Mouse (Mus musculus) left cerebral cortex, adult 9 months (tissue): ENCODE data around the gene Smc5.

Experiments
- DNase-seq, 2 experiments: peaks; one replicate each; pipeline ENCODE4 v3.0.0; 2022; ENCODE audit warnings: low spot score in 2 of 2

Gene Smc5

DNA sequence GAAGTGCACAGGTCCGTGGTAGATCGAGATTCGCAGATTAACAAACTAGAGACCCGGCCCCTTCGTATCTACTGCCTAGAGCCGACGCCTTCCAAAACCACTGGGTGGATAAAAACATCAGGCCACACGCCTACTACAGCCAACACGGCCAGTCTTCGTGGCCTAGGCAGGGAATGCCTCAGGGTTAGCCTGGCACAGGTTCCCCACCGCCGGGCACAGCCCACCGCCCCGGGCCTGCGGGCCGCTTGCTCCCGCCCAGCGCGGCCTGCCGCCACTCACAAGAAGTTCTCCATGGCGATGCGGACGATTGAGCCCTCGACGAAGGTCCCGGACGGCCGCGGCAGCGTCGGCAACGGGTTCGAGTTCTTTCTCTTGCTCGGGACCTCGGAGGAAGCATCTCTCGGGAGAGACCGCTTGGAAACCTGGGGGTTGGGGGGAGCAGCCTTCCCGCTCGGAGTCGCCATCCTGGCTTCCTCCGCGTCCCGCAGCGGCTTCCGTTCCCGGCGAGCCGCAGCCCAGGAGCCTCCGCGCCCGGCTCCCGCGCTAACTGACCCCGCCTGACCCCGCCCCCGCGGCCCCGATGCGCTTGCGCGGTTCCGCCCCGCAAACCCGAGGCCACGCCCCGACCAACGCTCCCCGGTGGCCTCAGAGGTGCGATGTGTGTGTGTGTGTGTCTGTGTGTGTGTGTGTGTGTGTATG lies at the start of gene Smc5:
TSS of gene Smc5 (minus strand) at position 543 of the 699 bp plus-strand sequence.
- peak; percentile 57 to 87 for DNase-seq

DNA sequence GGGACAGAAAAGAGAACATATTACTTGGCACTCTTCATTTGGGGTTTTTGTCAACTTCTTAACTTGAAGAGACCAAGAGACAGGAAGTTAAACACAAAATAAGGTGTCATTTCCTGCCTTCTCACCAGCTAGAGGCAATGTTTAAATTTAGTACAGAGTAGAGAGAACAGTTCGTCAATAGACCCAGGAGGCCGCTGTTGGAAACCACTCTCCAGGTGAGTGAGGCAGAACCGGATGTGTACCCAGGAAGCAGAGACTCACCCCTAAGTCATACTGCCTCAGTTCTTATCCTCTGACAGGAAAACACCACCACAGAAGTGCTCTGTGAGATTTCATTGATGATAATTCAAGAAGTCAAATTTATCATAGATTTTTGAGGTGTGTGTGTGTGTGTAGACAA lies 49.4 kb upstream of the Smc5 start:
- DNase-seq = no peak

DNA sequence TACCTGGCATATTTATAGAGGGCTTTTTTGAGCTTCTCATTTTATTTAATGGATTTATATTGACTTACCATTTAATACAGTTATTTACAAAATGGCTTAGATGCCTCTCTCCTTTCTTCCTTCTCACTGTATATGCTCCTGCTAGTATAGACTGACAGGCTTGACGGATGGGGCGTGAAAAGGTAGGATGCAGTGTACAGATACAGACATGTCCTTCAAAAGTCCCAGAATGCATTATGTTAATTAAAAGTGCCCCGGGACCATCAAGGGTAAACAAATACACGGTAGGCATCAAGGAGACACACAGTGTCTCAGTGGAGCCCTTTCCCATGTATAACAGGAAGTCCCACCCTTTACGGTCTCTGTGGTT lies 44.3 kb upstream of the Smc5 start:
- no peak for DNase-seq

DNA sequence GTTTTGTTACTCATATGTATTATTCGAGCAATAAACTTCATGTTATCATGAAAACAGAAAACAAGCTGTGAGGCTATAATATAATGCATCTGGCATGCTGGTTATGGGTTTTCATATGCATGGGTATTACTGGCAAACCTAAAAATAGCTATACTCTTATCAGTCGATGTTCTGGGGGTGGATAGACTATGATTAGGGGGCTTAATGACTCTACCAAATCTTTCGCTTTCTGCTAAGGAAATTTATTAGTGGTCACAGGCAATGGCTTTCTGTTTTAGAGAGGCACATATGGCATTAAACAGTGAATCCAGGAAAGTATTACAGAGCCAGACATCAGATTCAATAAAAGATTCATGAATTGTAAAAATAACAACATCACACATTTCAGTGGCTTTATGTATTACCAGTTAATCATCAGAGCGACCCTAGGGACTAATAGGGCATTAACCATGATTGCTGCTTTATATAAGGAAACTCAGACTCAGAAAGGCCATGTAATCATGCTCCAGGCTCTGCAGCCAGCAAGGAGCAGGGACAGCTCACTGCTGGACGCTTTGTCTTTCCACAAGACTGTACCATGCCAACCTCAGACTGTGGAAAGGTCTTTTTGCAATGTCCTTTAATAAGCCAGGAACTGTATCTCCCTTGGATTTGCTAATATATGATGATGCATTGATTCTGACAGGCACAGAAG lies 43.7 kb upstream of the Smc5 start:
- no peak for DNase-seq

DNA sequence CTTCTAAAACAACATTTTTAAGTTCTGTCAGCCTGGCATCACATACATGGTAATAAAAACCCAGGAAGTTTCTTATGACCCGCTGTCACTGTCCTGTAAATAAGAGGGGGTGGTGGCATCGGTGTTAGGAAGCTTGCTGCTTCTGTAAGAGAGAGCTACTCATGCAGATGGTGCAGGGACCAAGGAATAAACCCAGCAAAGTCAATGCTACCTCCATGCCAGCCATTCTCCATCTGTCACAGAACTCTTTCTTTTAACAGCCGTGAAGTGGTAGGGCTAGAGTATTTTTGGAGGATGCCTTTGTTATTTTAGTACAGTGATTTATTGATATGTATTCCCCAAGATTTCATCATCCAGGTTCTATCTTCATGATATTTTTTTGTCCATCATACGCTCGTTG lies 43.2 kb upstream of the Smc5 start:
- DNase-seq = no peak

DNA sequence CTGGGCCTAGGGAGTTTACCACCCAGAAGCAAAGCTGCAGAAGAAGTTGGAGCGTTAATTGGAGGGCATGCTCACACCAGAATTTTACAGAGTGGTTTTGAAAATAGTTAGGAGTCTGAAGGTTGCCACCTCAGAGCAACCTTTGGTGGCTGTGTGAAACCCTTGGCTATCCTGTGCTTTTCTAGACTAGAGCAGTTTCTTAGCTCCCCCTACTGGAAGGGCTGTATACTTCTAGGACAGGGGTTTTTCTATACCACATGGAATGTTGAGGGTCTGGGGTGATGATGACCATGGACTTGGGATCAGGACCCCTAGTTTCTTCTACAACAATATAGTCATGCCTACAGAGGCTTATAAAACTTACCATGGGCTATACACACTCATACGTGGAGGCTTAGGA lies 36.3 kb upstream of the Smc5 start:
- no peak for DNase-seq

DNA sequence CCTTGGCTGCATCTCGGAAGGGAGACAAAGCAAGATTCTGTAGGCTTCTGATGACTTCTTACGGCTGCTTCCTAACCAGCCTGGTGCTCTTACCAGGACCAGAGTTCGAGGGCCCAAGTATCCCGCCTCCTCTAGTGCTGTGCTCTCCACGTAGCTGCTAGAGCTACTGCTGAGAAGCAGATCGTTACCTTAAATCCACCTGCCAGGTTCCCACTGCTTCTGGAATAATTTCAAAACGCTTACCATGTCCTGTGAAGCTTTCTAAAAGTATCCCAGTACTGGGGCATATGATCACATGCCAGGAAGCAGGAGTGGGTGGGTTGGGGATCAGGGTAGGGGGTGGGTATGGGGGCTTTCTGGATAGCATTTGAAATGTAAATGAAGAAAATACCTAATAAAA lies 33.0 kb upstream of the Smc5 start:
- no peak for DNase-seq

DNA sequence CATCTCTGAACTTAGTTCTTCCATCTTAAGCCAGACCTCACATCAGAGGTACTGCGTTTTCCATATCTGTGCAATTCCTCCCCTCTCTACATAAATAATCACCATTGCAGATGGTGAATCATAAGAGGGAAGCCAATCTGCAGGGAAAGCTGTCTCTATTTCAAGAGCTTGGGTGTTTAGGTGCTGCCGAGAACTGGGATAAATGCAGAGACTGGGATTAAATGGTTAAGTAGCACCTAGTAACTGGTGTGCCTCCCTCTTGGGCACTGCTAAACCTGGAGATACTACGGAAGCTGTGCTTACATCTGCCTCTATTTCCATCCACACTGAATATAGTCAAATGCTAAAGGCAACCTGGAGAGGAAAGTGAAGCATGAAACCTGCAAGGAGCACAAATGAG lies 26.3 kb upstream of the Smc5 start:
- DNase-seq = peak; percentile 5 to 55

DNA sequence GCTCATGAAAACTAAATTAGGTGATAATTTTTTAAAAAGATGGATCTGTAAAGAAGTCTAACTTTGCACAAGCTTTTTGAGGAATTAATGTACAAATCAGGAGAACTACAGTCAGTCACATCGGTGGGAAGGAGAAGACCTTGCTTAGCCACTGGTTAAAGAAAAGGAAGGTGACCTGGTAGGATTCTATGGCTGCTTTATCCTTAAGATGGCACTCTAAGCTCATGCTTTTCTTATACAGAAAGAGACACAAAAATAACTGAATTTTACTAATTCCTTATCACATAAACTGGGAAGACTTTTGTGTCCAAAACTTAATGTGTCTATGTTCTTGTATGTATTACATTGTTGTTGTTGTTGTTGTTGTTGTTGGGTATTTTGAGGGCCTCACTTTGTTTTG lies 25.2 kb upstream of the Smc5 start:
- DNase-seq = no peak

DNA sequence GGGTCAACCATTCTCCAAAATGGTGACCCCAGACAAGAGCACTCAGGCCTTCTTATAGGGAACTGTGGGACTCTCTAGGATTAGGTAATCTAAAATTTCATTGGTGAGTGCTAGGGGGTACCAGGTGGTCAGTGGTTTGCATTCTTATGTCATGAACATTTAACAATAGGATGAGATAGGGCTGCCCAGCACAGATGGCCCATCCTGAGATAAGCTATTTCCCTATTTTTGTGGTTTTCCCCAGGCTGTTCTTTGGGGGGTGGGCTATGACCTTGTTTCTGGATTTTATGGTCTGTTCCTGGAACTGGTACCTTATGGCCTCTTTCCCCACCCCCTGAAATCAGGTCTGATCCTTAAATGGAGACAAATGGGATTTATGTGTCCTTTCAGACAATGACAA lies 23.5 kb upstream of the Smc5 start:
- DNase-seq = no peak

DNA sequence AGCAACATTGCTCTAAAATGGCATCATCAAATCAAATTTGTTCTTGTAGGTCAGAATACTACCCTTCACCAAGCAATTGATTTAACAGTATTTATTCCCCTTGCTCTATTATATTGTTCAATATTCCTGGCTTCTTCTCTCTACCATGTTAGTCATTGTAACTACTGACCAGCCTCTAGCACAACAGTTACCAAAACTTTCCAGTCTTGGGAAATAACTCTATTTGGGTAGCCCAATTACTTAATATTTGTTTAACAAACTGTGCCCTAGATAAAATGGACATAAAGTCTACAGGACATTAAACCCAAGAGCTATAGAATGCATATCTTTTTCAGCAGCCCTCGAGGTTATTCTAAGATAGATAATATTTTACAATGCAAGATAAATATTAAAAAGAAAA lies 15.6 kb upstream of the Smc5 start:
- DNase-seq = no peak

DNA sequence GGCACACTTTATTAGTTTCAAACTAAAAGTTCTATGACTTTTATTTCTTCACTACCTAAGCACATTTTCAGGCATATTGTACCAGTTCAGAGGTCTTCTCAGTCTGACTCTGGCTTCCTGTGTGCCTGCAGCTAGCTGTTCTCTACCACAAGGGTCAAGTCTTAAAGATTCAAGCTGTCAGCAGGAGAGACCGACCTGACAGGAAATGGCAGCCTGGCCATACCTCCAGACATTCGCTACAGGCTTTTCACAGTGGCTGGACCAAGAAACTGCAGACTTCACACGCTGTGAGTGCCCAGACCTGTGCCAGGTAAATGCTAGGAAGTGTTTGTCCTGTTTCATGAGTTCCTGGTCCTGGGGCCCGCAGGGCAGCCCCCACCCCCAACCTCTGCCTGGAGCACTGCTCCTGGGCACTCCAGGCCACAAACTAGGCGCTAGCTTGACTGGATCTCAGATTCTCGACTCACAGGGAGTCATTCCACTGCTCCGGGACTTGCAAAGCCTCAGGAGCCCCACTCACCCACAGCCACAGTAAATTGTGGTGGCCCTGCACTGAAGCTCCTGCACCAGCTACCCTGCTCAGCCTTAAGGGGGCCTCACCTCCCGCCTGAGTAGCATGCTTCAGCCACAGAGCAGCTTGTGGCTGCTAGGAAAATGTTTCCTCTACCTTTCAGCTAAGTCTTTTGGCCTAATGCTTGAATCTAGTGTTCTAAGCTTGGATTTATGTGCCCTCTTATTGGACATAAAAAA lies 8.4 kb upstream of the Smc5 start:
- DNase-seq = no peak

DNA sequence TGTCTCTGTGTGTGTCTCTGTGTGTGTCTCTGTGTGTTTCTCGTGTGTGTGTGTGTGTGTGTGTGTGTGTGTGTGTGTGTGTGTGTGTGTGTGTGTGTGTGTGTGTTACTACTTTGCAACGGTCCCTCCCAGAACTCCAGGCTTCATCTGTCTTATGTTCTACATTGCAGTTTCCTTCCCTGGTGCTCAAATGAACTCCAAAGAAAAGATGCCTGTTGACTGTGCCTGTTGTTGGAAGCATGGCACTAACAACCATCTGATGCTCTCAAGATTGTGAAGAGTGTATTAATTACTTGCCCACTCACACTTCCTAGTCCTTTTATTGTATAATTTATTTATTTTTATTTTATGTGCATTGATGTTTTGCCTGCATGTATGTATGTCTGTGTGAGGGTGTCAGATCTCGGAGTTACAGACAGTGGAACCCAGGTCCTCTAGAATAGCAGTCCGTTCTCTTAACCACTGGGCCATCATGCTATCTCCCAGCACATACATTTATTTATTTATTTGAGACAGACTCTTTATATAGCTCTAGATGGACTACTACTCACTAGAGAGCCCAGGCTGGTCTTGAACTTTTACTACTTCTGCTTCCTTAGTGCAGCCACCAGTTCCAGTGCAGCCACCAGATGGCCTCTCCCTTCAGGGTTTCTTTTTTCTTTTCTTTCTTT lies 492 bp upstream of the Smc5 start:
- DNase-seq = no peak

DNA sequence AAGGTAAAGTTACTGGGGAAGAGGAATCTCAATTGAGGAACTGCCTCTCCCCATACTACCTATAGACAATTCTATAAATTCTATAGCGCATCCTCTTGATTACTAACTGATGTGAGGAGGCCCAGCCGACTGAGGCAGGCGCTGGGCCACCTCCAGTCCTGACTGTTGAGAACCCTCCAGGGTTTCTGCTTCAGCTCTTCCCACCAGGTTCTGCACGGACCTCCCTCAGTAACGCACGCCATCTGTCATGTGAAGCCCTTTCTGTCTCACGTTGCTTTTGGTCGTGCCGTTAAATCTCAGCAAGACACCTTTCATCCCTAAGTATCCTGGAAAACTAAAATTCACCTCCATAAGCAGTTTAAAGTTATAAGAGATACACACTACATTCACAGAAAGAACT lies 16.9 kb downstream of the Smc5 start:
- DNase-seq = no peak

DNA sequence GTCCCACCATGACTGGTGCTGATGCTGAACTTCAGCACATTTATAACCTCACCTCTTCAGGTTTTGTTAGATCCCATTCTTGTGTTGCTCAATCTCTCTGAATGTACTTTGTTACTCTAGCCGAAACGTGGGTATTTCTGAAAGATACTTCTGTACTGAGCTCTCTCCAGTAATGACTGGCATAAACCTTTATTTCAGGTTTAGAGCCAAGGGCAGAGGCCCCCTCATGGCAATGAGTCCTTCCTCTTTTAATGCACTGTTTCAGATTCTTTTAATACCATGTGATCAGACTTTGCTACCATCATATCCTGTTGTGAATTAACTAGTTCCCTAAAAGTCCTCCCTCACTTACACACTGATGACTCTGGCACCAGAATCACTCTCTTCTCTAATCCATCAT lies 27.2 kb downstream of the Smc5 start:
- DNase-seq = no peak

DNA sequence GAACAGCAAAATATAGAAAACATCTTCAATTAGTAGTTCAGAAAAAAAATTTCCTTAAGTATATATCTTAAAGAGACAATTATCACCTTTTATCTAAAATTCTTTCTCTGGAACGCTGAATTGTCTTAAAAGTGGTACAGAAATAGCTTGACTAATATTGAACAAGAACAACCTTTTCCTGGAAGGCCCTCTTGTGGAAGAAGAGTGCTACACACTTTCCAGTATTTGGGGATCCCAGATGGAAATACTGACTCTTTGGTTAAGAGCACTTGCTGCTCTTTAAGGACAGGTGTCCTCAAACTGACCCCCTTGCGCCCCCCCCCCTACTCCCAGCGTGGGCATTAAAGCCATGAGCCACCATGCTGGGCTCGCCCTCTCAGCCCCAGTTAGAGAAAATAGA lies 48.6 kb downstream of the Smc5 start:
- peak in 1 of 2 experiments; percentile 53 for DNase-seq

DNA sequence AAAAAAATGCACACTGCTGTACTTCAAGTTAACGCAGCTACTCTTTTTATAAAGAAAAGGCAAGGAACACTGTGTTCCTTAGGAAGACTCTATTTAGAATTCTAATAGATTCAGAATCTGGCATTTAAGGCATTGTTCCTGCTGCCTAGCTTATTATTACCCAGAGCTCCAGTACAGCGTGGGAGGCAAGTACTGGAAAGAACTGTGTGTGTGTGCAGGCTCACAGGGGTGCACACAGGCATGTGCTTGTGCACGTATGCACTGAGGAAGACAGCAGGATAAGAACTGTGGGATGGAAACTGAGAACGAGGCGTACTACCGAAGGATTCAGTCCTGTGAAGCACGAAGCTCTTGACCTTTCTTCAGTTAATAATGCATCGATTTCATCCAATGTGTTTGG lies 59.4 kb downstream of the Smc5 start:
- peak; percentile 81 to 91 for DNase-seq

DNA sequence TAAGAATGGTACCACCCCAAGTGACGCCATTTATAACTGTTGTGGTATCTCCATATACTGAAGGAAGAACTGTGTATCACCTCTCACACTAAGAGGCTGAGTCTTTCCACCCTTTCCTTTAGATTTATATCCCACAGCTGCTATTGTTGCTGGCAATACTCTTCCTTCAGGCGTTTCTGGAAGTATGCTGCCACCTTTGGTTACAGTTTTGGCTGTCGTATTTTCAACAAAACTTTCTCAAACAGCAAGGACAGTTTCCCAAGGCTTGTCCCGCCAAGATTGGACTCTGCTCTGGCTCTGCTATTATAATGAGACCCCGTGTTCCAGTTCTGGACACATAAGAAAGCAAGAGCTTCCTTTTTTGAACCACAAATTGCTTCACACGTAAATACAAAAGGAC lies 62.4 kb downstream of the Smc5 start:
- DNase-seq = no peak

DNA sequence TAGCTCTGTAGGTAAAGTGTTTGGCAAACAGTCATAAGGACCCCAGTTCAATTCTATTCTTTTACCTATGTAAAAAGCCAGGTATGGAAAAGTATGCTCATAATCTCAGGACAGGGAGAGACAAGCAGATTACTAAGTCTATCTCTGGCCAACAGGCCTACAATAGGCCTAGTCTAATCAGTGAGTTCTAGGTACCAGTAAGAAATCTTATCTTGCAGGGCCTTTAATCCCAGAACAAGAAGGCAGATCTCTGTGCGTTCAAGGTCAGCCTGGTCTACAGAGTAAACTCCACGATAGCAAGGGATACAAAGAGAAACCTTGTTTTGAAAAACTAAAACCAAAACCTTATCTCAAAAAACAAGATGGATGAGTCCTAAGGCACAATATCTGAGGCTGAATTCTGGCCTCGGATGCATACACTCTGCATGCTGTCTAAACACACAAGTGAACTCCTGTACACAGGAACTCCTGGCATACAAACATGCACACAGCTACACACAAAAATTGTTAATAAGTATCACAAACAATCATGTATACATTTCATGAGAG lies 70.1 kb downstream of the Smc5 start:
- no peak for DNase-seq

DNA sequence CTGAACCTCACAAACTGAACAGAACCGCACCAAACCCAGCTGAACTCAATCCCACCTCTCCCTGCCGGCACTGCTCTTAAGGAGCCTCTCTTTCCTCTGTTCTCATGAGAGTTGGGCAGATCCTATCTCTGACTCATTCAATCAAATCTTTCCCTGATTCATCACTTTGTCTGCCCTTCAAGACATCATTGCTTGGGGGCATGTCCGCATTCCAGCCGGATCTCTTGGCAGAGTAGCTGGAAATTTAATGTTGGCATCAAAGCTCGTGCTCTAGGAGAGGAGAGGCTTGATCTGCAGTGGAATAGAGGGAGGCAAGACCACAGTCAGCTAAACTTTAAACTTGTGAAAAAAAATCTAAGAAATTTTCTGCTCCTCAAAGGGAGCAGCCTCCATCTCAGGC lies 71.6 kb downstream of the Smc5 start:
- DNase-seq = no peak

DNA sequence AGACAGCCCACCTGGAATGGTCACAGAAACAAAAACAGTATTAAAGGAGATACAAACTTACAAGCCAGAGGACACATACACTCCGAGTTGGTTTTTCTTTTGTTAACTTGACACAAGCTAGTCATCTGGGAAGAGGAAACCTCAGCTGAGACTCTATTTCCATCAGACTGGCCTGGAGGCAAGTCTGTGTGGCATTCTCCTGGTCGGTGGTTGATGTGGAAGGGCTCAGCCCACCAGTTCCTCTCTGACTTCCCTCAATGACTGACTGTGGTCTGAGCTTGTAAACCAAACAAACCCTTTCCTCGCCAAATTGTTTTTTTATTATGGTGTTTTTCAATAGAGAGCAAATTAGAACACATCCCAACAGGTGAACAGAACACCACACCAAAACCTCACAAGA lies 80.6 kb downstream of the Smc5 start:
- DNase-seq = no peak

DNA sequence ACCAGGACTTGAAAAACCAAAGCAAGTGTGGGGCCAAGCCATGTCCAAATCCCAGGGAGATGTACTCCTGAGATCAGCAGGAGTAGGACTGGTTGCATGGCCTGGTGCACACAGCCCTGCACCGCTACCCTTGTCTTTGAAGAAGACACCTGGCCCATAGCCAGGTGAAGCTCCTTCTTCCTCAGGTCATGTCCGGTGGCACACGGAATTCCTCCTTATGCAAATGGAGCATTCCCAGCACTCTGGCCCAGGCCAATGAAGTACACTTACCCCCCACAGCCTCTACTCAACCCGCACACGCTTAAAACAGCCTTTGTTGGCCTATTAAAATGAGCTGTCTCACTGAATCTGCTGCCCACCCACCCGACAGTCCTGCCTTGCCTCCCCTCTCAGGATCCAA lies 82.2 kb downstream of the Smc5 start:
- DNase-seq = no peak
